8 mouse cellular contexts compared by ENCODE assay signal in genomic region chr2:72398227-72398626, GRCm38 (mm10).
DNase-seq lines count a peak whose midpoint lies in the region; ATAC-seq and TF ChIP-seq lines count a peak whose summit lies in the region.

No protein-coding gene starts in this region.

- H3K27ac ChIP-seq in heart, embryonic 12.5 days (ENCODE audit: poor library complexity, severe bottlenecking): no peak overlapping the region
- H3K27ac ChIP-seq in MEL (ENCODE audit: control insufficient read depth, low read depth, low read length): no peak overlapping the region

- no peak overlapping the region for H3K4me2 ChIP-seq in heart, embryonic 12.5 days

- peak; percentile 64 to 86 (median 64) for TF ChIP-seq CTCF in MEL (IDR thresholded peaks at IDR 0.05 in 2 of 3, conservative IDR thresholded peaks at IDR 0.05 in 1 of 3; ENCODE audit: control insufficient read depth in 1 of 3, insufficient read depth in 1 of 3, low read depth in 2 of 3, low read length in 3 of 3, poor library complexity in 1 of 3, severe bottlenecking in 1 of 3)
- peak; percentile 90 for TF ChIP-seq CTCF in lung, adult 2 months (IDR thresholded peaks at IDR 0.05; ENCODE audit: insufficient read depth, low read length)

- H3K36me3 ChIP-seq in heart, embryonic 12.5 days: peaks cover 58% of the 10 kb centered on the region
- no peaks in the 10 kb centered on the region for H3K36me3 ChIP-seq in MEL (ENCODE audit: control insufficient read depth in 1 of 2, insufficient read depth in 2 of 2, low read length in 2 of 2)

- H3K27me3 ChIP-seq in heart, embryonic 12.5 days (replicated peaks): no peaks in the 10 kb centered on the region
- H3K27me3 ChIP-seq in MEL (ENCODE audit: control insufficient read depth in 1 of 2, insufficient read depth in 2 of 2, low read length in 2 of 2): no peaks in the 10 kb centered on the region

- no peak for ATAC-seq in heart, embryonic 12.5 days (ENCODE audit: insufficient number of reproducible peaks, low FRiP score)

- TF ChIP-seq EP300 in MEL (IDR thresholded peaks at IDR 0.05; ENCODE audit: low read depth in 1 of 2, low read length in 2 of 2): no peak

- no peak for TF ChIP-seq POLR2A in MEL (IDR thresholded peaks at IDR 0.05; ENCODE audit: control insufficient read depth in 1 of 2, insufficient read depth in 1 of 2, low read depth in 1 of 2, low read length in 2 of 2, poor library complexity in 1 of 2)
- no peak for TF ChIP-seq POLR2A in lung, adult 2 months (IDR thresholded peaks at IDR 0.05; ENCODE audit: borderline replicate concordance, extremely low read depth, low read depth, low read length)

- WGBS in heart, embryonic 12.5 days: 24% methylated on average over 13 of the region's 13 CpGs
- 27% methylated on average over 13 of the region's 13 CpGs for WGBS in lung, adult 2 months

- peak; percentile 95 for DNase-seq in heart, adult 11 months
- DNase-seq in MEL (ENCODE audit: low read depth, low spot score) (peak; percentile 50), MN1 (ENCODE audit: low spot score) (no peak)
- DNase-seq in embryo, embryonic 11.5 days (ENCODE audit: low read depth, low spot score): peak; percentile 24
- DNase-seq in induced T-regulatory cell, adult 2 months (ENCODE audit: low read depth): peak; percentile 38
- peak; percentile 70 for DNase-seq in lung, adult 2 months
- DNase-seq in spleen, postnatal 14 days (ENCODE audit: low spot score in 2 of 2): peak; percentile 29 to 45

- TF ChIP-seq RAD21 in MEL (IDR thresholded peaks at IDR 0.05; ENCODE audit: low read depth, low read length): peak; percentile 26

- H3K4me3 ChIP-seq in heart, embryonic 12.5 days: no peak overlapping the region
- no peak overlapping the region for H3K4me3 ChIP-seq in MEL (ENCODE audit: control insufficient read depth in 1 of 2, insufficient read depth in 1 of 2, low read depth in 2 of 2, low read length in 2 of 2)
- H3K4me3 ChIP-seq in lung, adult 2 months (replicated peaks; ENCODE audit: extremely low read depth, low read depth, low read length): no peak overlapping the region

- no peaks in the 10 kb centered on the region for H3K9me3 ChIP-seq in heart, embryonic 12.5 days (replicated peaks)
- H3K9me3 ChIP-seq in MEL (replicated peaks; ENCODE audit: insufficient read depth, low read length): no peaks in the 10 kb centered on the region

- H3K79me2 ChIP-seq in MEL (ENCODE audit: control insufficient read depth, insufficient read depth, low read length, poor library complexity): no peaks in the 10 kb centered on the region

- H3K4me1 ChIP-seq in heart, embryonic 12.5 days (replicated peaks): peaks cover 12% of the 10 kb centered on the region
- no peaks in the 10 kb centered on the region for H3K4me1 ChIP-seq in MEL (ENCODE audit: control insufficient read depth in 1 of 2, insufficient read depth in 2 of 2, low read length in 2 of 2)
- no peaks in the 10 kb centered on the region for H3K4me1 ChIP-seq in lung, adult 2 months (ENCODE audit: control insufficient read depth, insufficient read depth, low read length)

- H3K9ac ChIP-seq in heart, embryonic 12.5 days: no peak overlapping the region
- H3K9ac ChIP-seq in MEL (ENCODE audit: control insufficient read depth, low read depth, low read length, poor library complexity, severe bottlenecking): no peak overlapping the region

TF ChIP-seq in MEL, 35 proteins besides CTCF, POLR2A, EP300 and RAD21:
- TF ChIP-seq ELF1 (IDR thresholded peaks at IDR 0.05; ENCODE audit: low read depth, low read length) (no peak), TBP (IDR thresholded peaks at IDR 0.05; ENCODE audit: low read depth, low read length) (no peak), ZC3H11A (IDR thresholded peaks at IDR 0.05; ENCODE audit: low read depth, low read length) (no peak), SMC3 (IDR thresholded peaks at IDR 0.05; ENCODE audit: low read depth, low read length) (peak; percentile 58), GATA1 (IDR thresholded peaks at IDR 0.05; ENCODE audit: low read depth, low read length) (no peak), USF1 (IDR thresholded peaks at IDR 0.05; ENCODE audit: low read depth, low read length) (no peak), USF2 (IDR thresholded peaks at IDR 0.05; ENCODE audit: borderline replicate concordance in 1 of 2, insufficient read depth in 1 of 2, low read depth in 1 of 2, low read length in 2 of 2) (no peak)
